Mouse (Mus musculus) CH12.LX (cell line): Measurements from ENCODE around the gene Daglb.

Experiments used
- CTCF ChIP-seq, 2 experiments: IDR thresholded peaks in 1 of 2; conservative IDR thresholded peaks in 1 of 2; 2 replicates each; pipeline ENCODE4 v1.5.1; 2011 to 2012; ENCODE audit warnings: low read depth in 2 of 2, low read length in 2 of 2, improper control_type of control experiment in 1 of 2, inconsistent platforms in 1 of 2, mild to moderate bottlenecking in 1 of 2, moderate library complexity in 1 of 2
- E2F4 ChIP-seq: IDR thresholded peaks from 2 replicates; pipeline ENCODE4 v1.6.1; 2011; ENCODE audit warnings: low read depth, low read length, improper control_type of control experiment; ENCODE audit not compliant: insufficient replicate concordance
- ELF1 ChIP-seq: IDR thresholded peaks from 2 replicates; pipeline ENCODE4 v1.6.1; 2014; ENCODE audit warnings: low read depth, mild to moderate bottlenecking, inconsistent platforms, low read length, improper control_type of control experiment
- EP300 ChIP-seq: IDR thresholded peaks from 2 replicates; pipeline ENCODE4 v1.6.1; 2011; ENCODE audit warnings: low read length, improper control_type of control experiment
- ETS1 ChIP-seq: conservative IDR thresholded peaks from 2 replicates; pipeline ENCODE4 v1.6.1; 2012; ENCODE audit warnings: low read depth, mild to moderate bottlenecking, inconsistent platforms, low read length, improper control_type of control experiment, moderate library complexity
- HCFC1 ChIP-seq: IDR thresholded peaks from 2 replicates; pipeline ENCODE4 v1.6.1; 2012; ENCODE audit warnings: low read depth, mild to moderate bottlenecking, inconsistent platforms, low read length, improper control_type of control experiment
- MAX ChIP-seq: IDR thresholded peaks from 2 replicates; pipeline ENCODE4 v1.6.1; 2011; ENCODE audit warnings: low read length, improper control_type of control experiment
- MXI1 ChIP-seq: IDR thresholded peaks from 2 replicates; pipeline ENCODE4 v1.6.1; 2011; ENCODE audit warnings: mild to moderate bottlenecking, low read depth, low read length, improper control_type of control experiment
- POLR2A ChIP-seq: IDR thresholded peaks from 2 replicates; pipeline ENCODE4 v1.6.1; 2011; ENCODE audit warnings: low read depth, mild to moderate bottlenecking, improper control_type of control experiment, low read length
- RAD21 ChIP-seq: IDR thresholded peaks from 2 replicates; pipeline ENCODE4 v1.6.1; 2011; ENCODE audit warnings: low read depth, mild to moderate bottlenecking, low read length, improper control_type of control experiment, moderate library complexity

DNA sequence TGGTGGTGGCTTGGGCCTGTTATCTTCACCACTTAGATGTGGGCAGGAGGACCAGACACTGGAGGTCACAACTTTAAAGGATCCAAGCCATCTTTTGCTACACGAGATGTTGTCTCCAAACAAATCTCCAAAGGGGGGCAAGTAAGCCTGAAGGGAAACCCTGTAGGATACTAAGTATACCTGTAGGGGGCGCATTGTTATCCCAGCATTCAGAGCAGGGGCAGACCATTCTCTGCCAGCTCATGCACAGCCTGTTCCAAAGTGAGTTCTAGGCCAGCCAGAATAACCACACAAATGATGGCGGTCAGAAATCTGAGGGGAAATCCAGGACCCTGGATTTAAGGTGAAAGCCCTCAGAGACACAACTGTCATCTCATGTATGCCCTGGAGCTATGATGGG lies 40.1 kb downstream of the Daglb start:
- TF ChIP-seq ELF1: no peak
- no peak for TF ChIP-seq MAX
- no peak for TF ChIP-seq EP300
- no peak for TF ChIP-seq E2F4
- peak; percentile 47 to 67 for TF ChIP-seq CTCF (conservative IDR thresholded peaks at IDR 0.05 in 1 of 2, IDR thresholded peaks at IDR 0.05 in 1 of 2; ENCODE audit: low read depth in 2 of 2, low read length in 2 of 2)
- TF ChIP-seq RAD21: peak; percentile 21
- no peak for TF ChIP-seq POLR2A
- TF ChIP-seq ETS1: no peak
- no peak for TF ChIP-seq MXI1
- no peak for TF ChIP-seq HCFC1
